Mouse (Mus musculus) lung, postnatal 0 days (tissue): ENCODE measurements around the gene Lrguk.

Experiments used
- CTCF ChIP-seq: IDR thresholded peaks from 2 replicates; pipeline ENCODE4 v1.5.1; 2016; ENCODE audit warnings: antibody characterized with exemption, mild to moderate bottlenecking
- EP300 ChIP-seq: IDR thresholded peaks from 2 replicates; pipeline ENCODE4 v1.6.1; 2016; ENCODE audit warnings: antibody characterized with exemption, mild to moderate bottlenecking, control low read depth

DNA sequence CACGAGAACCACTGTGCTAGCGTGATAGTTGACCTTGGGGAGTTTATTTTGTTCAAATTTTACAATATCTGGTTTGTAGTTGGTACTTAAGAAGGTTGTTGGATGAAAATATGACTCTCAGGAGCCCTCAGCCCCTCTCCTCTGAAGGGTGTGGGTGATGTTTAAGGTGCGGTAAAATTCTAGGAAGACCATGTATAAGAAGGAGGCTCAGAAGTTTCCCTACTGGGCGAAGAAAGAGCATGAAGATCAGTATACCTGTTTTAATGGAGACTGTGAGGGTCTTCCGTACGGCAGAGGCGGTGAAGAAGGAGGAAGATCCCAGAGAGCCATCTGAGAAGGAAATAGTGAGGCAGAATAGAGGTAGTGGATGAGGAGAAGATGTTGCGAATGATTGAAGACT lies 38.0 kb downstream of the Lrguk start:
- TF ChIP-seq CTCF (no peak), EP300 (no peak)
